Mouse (Mus musculus): ENCODE measurements at regions not wholly inside any gene's neighbourhood (a gene's known extent, or its start where the extent isn't known, plus 50 kb on each side); places are given as distances from the start of the nearest gene placed in this dataset.

GRCm38 (mm10) chr1:119364901-119365300, 57.1 kb downstream of the Inhbb start:
- DNase-seq (ENCODE audit: low spot score in 2 of 2) = no peak

- DNase-seq (ENCODE audit: low spot score in 2 of 2) = no peak
Observed at GRCm38 (mm10) chr1:119358096-119358495, 64.0 kb downstream of the Inhbb start.

GRCm38 (mm10) chr1:119356916-119357315, 65.1 kb downstream of the Inhbb start:
- no peak for DNase-seq (ENCODE audit: low spot score in 2 of 2)

GRCm38 (mm10) chr1:119355456-119355855, 66.6 kb downstream of the Inhbb start:
- no peak for DNase-seq (ENCODE audit: low spot score in 2 of 2)

- DNase-seq (ENCODE audit: low spot score in 2 of 2) = no peak
Observed at GRCm38 (mm10) chr1:119351567-119351966, 70.5 kb downstream of the Inhbb start.

- no peak for DNase-seq (ENCODE audit: low spot score in 2 of 2)
Observed at GRCm38 (mm10) chr1:119350846-119351245, 71.2 kb downstream of the Inhbb start.

GRCm38 (mm10) chr1:119350296-119350695, 71.8 kb downstream of the Inhbb start:
- no peak for DNase-seq (ENCODE audit: low spot score in 2 of 2)

- DNase-seq (ENCODE audit: low spot score in 2 of 2) = no peak
Observed at GRCm38 (mm10) chr1:119348456-119349208, 73.4 kb downstream of the Inhbb start.

GRCm38 (mm10) chr1:119347749-119348148, 74.3 kb downstream of the Inhbb start:
- no peak for DNase-seq (ENCODE audit: low spot score in 2 of 2)

- DNase-seq (ENCODE audit: low spot score in 2 of 2) = no peak
Observed at GRCm38 (mm10) chr1:119346634-119347155, 75.4 kb downstream of the Inhbb start.

- DNase-seq (ENCODE audit: low spot score in 2 of 2) = no peak
Observed at GRCm38 (mm10) chr1:119345115-119345791, 76.8 kb downstream of the Inhbb start.

GRCm38 (mm10) chr1:119344046-119344445, 78.0 kb downstream of the Inhbb start:
- DNase-seq (ENCODE audit: low spot score in 2 of 2) = no peak

- no peak for DNase-seq (ENCODE audit: low spot score in 2 of 2)
Observed at GRCm38 (mm10) chr1:119335171-119335570, 86.9 kb downstream of the Inhbb start.

GRCm38 (mm10) chr1:119330751-119331326, 91.2 kb downstream of the Inhbb start:
- no peak for DNase-seq (ENCODE audit: low spot score in 2 of 2)

- DNase-seq (ENCODE audit: low spot score in 2 of 2) = no peak
Observed at GRCm38 (mm10) chr1:119329693-119330434, 92.2 kb downstream of the Inhbb start.

GRCm38 (mm10) chr1:119328921-119329692, 92.9 kb downstream of the Inhbb start:
- no peak for DNase-seq (ENCODE audit: low spot score in 2 of 2)

GRCm38 (mm10) chr1:119324551-119324950, 97.5 kb downstream of the Inhbb start:
- DNase-seq (ENCODE audit: low spot score in 2 of 2) = no peak

- no peak for DNase-seq (ENCODE audit: low spot score in 2 of 2)
Observed at GRCm38 (mm10) chr1:119322279-119322995, 99.6 kb downstream of the Inhbb start.

GRCm38 (mm10) chr1:119321799-119322198, 100.2 kb downstream of the Inhbb start:
- DNase-seq (ENCODE audit: low spot score in 2 of 2) = no peak

GRCm38 (mm10) chr1:119317006-119317405, 105.0 kb downstream of the Inhbb start:
- DNase-seq (ENCODE audit: low spot score in 2 of 2) = no peak
